ENCODE assay signal across 19 mouse cellular contexts in genomic region chr9:57229726-57230125, GRCm38 (mm10). TPM values are rescaled to one million over a fixed set of nuclear protein-coding genes. Genes with fewer than 3 reads are reported as not detected.
DNase-seq lines count a peak whose midpoint lies in the region; ATAC-seq lines count a peak whose summit lies in the region.
"Had no signal": no experiment of that assay in that cellular context is flagged by ENCODE, and none has a peak within 500 bp of the region (broad histone marks: within the 10 kb centered on the region; RNA-seq: fewer than 3 reads in every experiment).

No protein-coding gene starts in this region.

- no peak overlapping the region for H3K27ac ChIP-seq in heart, embryonic 10.5 days
- no peak overlapping the region for H3K27ac ChIP-seq in heart, embryonic 11.5 days (ENCODE audit: low read depth, low read length)
- peak overlapping the region; percentile 17; the same call in 1 of the 2 replicates for H3K27ac ChIP-seq in kidney, embryonic 14.5 days (ENCODE audit: low read depth, low read length)
- H3K27ac ChIP-seq in limb, embryonic 12.5 days = peak overlapping the region; percentile 5; the same call in 1 of the 2 replicates
- no peak overlapping the region for H3K27ac ChIP-seq in midbrain, embryonic 14.5 days (replicated peaks; ENCODE audit: low read depth, low read length)
- H3K27ac ChIP-seq: embryonic facial prominence, embryonic 15.5 days; forebrain, embryonic 12.5 days; hindbrain, embryonic 15.5 days; left cerebral cortex, adult 2 months; macrophage had no signal

- no peak for ATAC-seq in heart, embryonic 11.5 days (replicated peaks; ENCODE audit: insufficient number of reproducible peaks, low FRiP score, low TSS enrichment)
- 0 out of 2 replicates have a peak, but pooled peaks have one; percentile 37 for ATAC-seq in kidney, embryonic 14.5 days (ENCODE audit: low FRiP score, low TSS enrichment)
- ATAC-seq in limb, embryonic 12.5 days (ENCODE audit: insufficient number of reproducible peaks, insufficient read depth, low FRiP score, low TSS enrichment, low read depth) = no peak
- no peak for ATAC-seq in midbrain, embryonic 14.5 days (ENCODE audit: low FRiP score, low TSS enrichment)
- ATAC-seq: midbrain, embryonic 16.5 days had no signal

- H3K4me1 ChIP-seq in heart, embryonic 10.5 days = peaks cover 16% of the 10 kb centered on the region
- H3K4me1 ChIP-seq in heart, embryonic 11.5 days (ENCODE audit: control insufficient read depth, insufficient read depth, low read length) = peaks cover 4% of the 10 kb centered on the region; the same call in 1 of the 2 replicates
- peaks cover 11% of the 10 kb centered on the region for H3K4me1 ChIP-seq in kidney, embryonic 14.5 days (ENCODE audit: control insufficient read depth, insufficient read depth, low read length)
- peaks cover 12% of the 10 kb centered on the region for H3K4me1 ChIP-seq in limb, embryonic 12.5 days (replicated peaks)
- H3K4me1 ChIP-seq in midbrain, embryonic 14.5 days (ENCODE audit: control insufficient read depth, insufficient read depth, low read length) = no peaks in the 10 kb centered on the region
- H3K4me1 ChIP-seq: forebrain, embryonic 12.5 days; hindbrain, embryonic 15.5 days had no signal

- WGBS in heart, embryonic 10.5 days = 88% methylated on average over 4 of the region's 4 CpGs
- 81% methylated on average over 4 of the region's 4 CpGs for WGBS in heart, embryonic 11.5 days (ENCODE audit: insufficient replicate concordance)
- 45% methylated on average over 4 of the region's 4 CpGs for WGBS in kidney, embryonic 14.5 days
- 51% methylated on average over 4 of the region's 4 CpGs for WGBS in limb, embryonic 12.5 days
- WGBS in midbrain, embryonic 14.5 days = 81% methylated on average over 4 of the region's 4 CpGs

- no peak overlapping the region for H3K4me3 ChIP-seq in heart, embryonic 10.5 days
- no peak overlapping the region for H3K4me3 ChIP-seq in heart, embryonic 11.5 days (ENCODE audit: low read depth, low read length)
- H3K4me3 ChIP-seq in kidney, embryonic 14.5 days (ENCODE audit: low read length) = no peak overlapping the region
- H3K4me3 ChIP-seq in limb, embryonic 12.5 days (replicated peaks) = no peak overlapping the region
- no peak overlapping the region for H3K4me3 ChIP-seq in midbrain, embryonic 14.5 days (replicated peaks; ENCODE audit: low read depth, low read length)
- H3K4me3 ChIP-seq: embryonic facial prominence, embryonic 15.5 days; forebrain, embryonic 12.5 days; hindbrain, embryonic 15.5 days; left cerebral cortex, adult 2 months had no signal

- no peaks in the 10 kb centered on the region for H3K9me3 ChIP-seq in heart, embryonic 10.5 days
- no peaks in the 10 kb centered on the region for H3K9me3 ChIP-seq in heart, embryonic 11.5 days (replicated peaks; ENCODE audit: control insufficient read depth, low read length)
- no peaks in the 10 kb centered on the region for H3K9me3 ChIP-seq in kidney, embryonic 14.5 days (ENCODE audit: control insufficient read depth, low read length)
- no peaks in the 10 kb centered on the region for H3K9me3 ChIP-seq in limb, embryonic 12.5 days
- no peaks in the 10 kb centered on the region for H3K9me3 ChIP-seq in midbrain, embryonic 14.5 days (ENCODE audit: control insufficient read depth, low read length)
- H3K9me3 ChIP-seq: embryonic facial prominence, embryonic 15.5 days; forebrain, embryonic 12.5 days; hindbrain, embryonic 15.5 days had no signal

- H3K9ac ChIP-seq in heart, embryonic 11.5 days (ENCODE audit: low read depth, low read length) = no peak overlapping the region
- H3K9ac ChIP-seq in kidney, embryonic 14.5 days (ENCODE audit: low read depth, low read length) = no peak overlapping the region
- H3K9ac ChIP-seq in limb, embryonic 12.5 days (replicated peaks) = no peak overlapping the region
- H3K9ac ChIP-seq in midbrain, embryonic 14.5 days (replicated peaks; ENCODE audit: low read length) = no peak overlapping the region
- H3K9ac ChIP-seq: embryonic facial prominence, embryonic 15.5 days; forebrain, embryonic 12.5 days; hindbrain, embryonic 15.5 days had no signal

- H3K36me3 ChIP-seq in heart, embryonic 10.5 days = no peaks in the 10 kb centered on the region
- H3K36me3 ChIP-seq in heart, embryonic 11.5 days (ENCODE audit: control insufficient read depth, insufficient read depth, low read length) = no peaks in the 10 kb centered on the region
- no peaks in the 10 kb centered on the region for H3K36me3 ChIP-seq in kidney, embryonic 14.5 days (ENCODE audit: control insufficient read depth, insufficient read depth, low read length)
- H3K36me3 ChIP-seq in limb, embryonic 12.5 days = no peaks in the 10 kb centered on the region
- no peaks in the 10 kb centered on the region for H3K36me3 ChIP-seq in midbrain, embryonic 14.5 days (ENCODE audit: control insufficient read depth, insufficient read depth, low read length)
- H3K36me3 ChIP-seq: embryonic facial prominence, embryonic 15.5 days; forebrain, embryonic 12.5 days; hindbrain, embryonic 15.5 days had no signal

- H3K4me2 ChIP-seq in heart, embryonic 11.5 days = no peak overlapping the region
- H3K4me2 ChIP-seq in kidney, embryonic 14.5 days (replicated peaks; ENCODE audit: low read depth, low read length) = no peak overlapping the region
- no peak overlapping the region for H3K4me2 ChIP-seq in limb, embryonic 12.5 days
- H3K4me2 ChIP-seq in midbrain, embryonic 14.5 days (ENCODE audit: low read length) = no peak overlapping the region
- H3K4me2 ChIP-seq: embryonic facial prominence, embryonic 15.5 days; forebrain, embryonic 12.5 days; hindbrain, embryonic 15.5 days had no signal

- H3K27me3 ChIP-seq in heart, embryonic 10.5 days (ENCODE audit: insufficient read depth, poor library complexity, severe bottlenecking) = peaks cover 12% of the 10 kb centered on the region
- H3K27me3 ChIP-seq in heart, embryonic 11.5 days (ENCODE audit: control insufficient read depth, insufficient read depth, low read length) = peaks cover 3% of the 10 kb centered on the region; the same call in 1 of the 2 replicates
- no peaks in the 10 kb centered on the region for H3K27me3 ChIP-seq in kidney, embryonic 14.5 days (ENCODE audit: control insufficient read depth, insufficient read depth, low read length)
- no peaks in the 10 kb centered on the region for H3K27me3 ChIP-seq in limb, embryonic 12.5 days
- H3K27me3 ChIP-seq in midbrain, embryonic 14.5 days (ENCODE audit: control insufficient read depth, insufficient read depth, low read length) = no peaks in the 10 kb centered on the region
- H3K27me3 ChIP-seq: embryonic facial prominence, embryonic 15.5 days; forebrain, embryonic 12.5 days; hindbrain, embryonic 15.5 days had no signal

- DNase-seq in heart, embryonic 10.5 days (ENCODE audit: low spot score) = peak; percentile 22
- DNase-seq in adipocyte (ENCODE audit: low spot score) = peak; percentile 46
- DNase-seq in midbrain, embryonic 14.5 days = no peak
- no peak for DNase-seq in cerebellum, postnatal 14 days
- DNase-seq: cerebellum, postnatal 36 days; heart, adult 18-20 months; heart, postnatal 14 days; thymus, postnatal 4 days had no signal

RNA-seq across cellular contexts. Expression of gene Trcg1, which starts 6.6 kb away (rescaled TPM):
- not detected in 2 replicates for polyA plus RNA-seq in heart, embryonic 10.5 days (2016; fragmentation: Nextera tagmentation; extraction: Ambion mirVana)
- not detected in 2 replicates for polyA plus RNA-seq in heart, embryonic 11.5 days (2014; fragmentation: Nextera tagmentation; extraction: Ambion mirVana)
- not detected in 2 replicates for polyA plus RNA-seq in kidney, embryonic 14.5 days (2014; fragmentation: Nextera tagmentation; extraction: Ambion mirVana)
- not detected in 2 replicates for polyA plus RNA-seq in limb, embryonic 12.5 days (2016; fragmentation: Nextera tagmentation; extraction: Ambion mirVana)
- not detected in 2 replicates for polyA plus RNA-seq in midbrain, embryonic 14.5 days (2014; fragmentation: Nextera tagmentation; extraction: Ambion mirVana)
- polyA plus RNA-seq: embryonic facial prominence, embryonic 15.5 days; forebrain, embryonic 12.5 days; hindbrain, embryonic 15.5 days; macrophage; midbrain, embryonic 16.5 days; neural tube, embryonic 14.5 days; stomach, embryonic 16.5 days had no signal

RNA-seq across cellular contexts. Expression of gene 1700017B05Rik, which starts 32.7 kb away (rescaled TPM):
- polyA plus RNA-seq in heart, embryonic 10.5 days (2016; fragmentation: Nextera tagmentation; extraction: Ambion mirVana) = 22.7 and 31.3 TPM in 2 replicates
- polyA plus RNA-seq in heart, embryonic 11.5 days (2014; fragmentation: Nextera tagmentation; extraction: Ambion mirVana) = 15.5 and 16.2 TPM in 2 replicates
- 21.5 and 27.8 TPM in 2 replicates for polyA plus RNA-seq in kidney, embryonic 14.5 days (2014; fragmentation: Nextera tagmentation; extraction: Ambion mirVana)
- polyA plus RNA-seq in limb, embryonic 12.5 days (2016; fragmentation: Nextera tagmentation; extraction: Ambion mirVana) = 15.3 and 16.3 TPM in 2 replicates
- polyA plus RNA-seq in midbrain, embryonic 14.5 days (2014; fragmentation: Nextera tagmentation; extraction: Ambion mirVana) = 3.3 and 4.4 TPM in 2 replicates

Comparison
In these comparisons a context has a peak if more than half of its experiments do, and no peak if none do; other contexts are left out.
1. DNase-seq: peak in heart, embryonic 10.5 days (single experiment) and adipocyte (single experiment); none in midbrain, embryonic 14.5 days (single experiment) and cerebellum, postnatal 14 days (0 of 2).
2. H3K27ac ChIP-seq: peak in kidney, embryonic 14.5 days (single experiment) and limb, embryonic 12.5 days (single experiment); none in heart, embryonic 10.5 days (single experiment), heart, embryonic 11.5 days (single experiment) and midbrain, embryonic 14.5 days (single experiment).